Mouse (Mus musculus) lung, postnatal 0 days (tissue): ENCODE data around the gene Fuca1.

ENCODE experiments used
- CTCF ChIP-seq: IDR thresholded peaks from 2 replicates; pipeline ENCODE4 v1.5.1; 2016; ENCODE audit warnings: antibody characterized with exemption, mild to moderate bottlenecking
- EP300 ChIP-seq: IDR thresholded peaks from 2 replicates; pipeline ENCODE4 v1.6.1; 2016; ENCODE audit warnings: antibody characterized with exemption, mild to moderate bottlenecking, control low read depth

GRCm38 (mm10) chr4:135930239-135930638 lies 9.7 kb downstream of the Fuca1 start:
- no peak for TF ChIP-seq CTCF
- no peak for TF ChIP-seq EP300
